Mouse (Mus musculus) kidney, adult 9 months (tissue): ENCODE results near the gene AU022252.

ENCODE experiments used
- DNase-seq: peaks from one replicate; pipeline ENCODE4 v3.0.0; 2022

The AU022252 gene

GRCm38 (mm10) chr4:119183525-119183924 lies 49.0 kb downstream of the AU022252 start:
- DNase-seq, result no peak

- DNase-seq, result no peak
Measured at GRCm38 (mm10) chr4:119181456-119181855, 51.1 kb downstream of the AU022252 start.

GRCm38 (mm10) chr4:119180133-119180707 lies 52.3 kb downstream of the AU022252 start:
- DNase-seq, result no peak

GRCm38 (mm10) chr4:119178331-119178730 lies 54.2 kb downstream of the AU022252 start:
- peak; percentile 33 for DNase-seq

- peak; percentile 22 for DNase-seq
Measured at GRCm38 (mm10) chr4:119177702-119178101, 54.8 kb downstream of the AU022252 start.

GRCm38 (mm10) chr4:119173851-119174453 lies 58.6 kb downstream of the AU022252 start, which contains the start of gene Zfp691:
Gene Zfp691, minus strand, starts transcription at chr4:119174195.
- peak; percentile 99 for DNase-seq

GRCm38 (mm10) chr4:119172919-119173650 lies 59.4 kb downstream of the AU022252 start:
- no peak for DNase-seq

GRCm38 (mm10) chr4:119167663-119168062 lies 64.8 kb downstream of the AU022252 start:
- DNase-seq, result peak; percentile 89

- no peak for DNase-seq
Measured at GRCm38 (mm10) chr4:119167068-119167467, 65.4 kb downstream of the AU022252 start.

- no peak for DNase-seq
Measured at GRCm38 (mm10) chr4:119165916-119166315, 66.6 kb downstream of the AU022252 start.

GRCm38 (mm10) chr4:119162990-119163389 lies 69.5 kb downstream of the AU022252 start:
- no peak for DNase-seq

GRCm38 (mm10) chr4:119161358-119161757 lies 71.2 kb downstream of the AU022252 start:
- no peak for DNase-seq

GRCm38 (mm10) chr4:119157891-119158290 lies 74.6 kb downstream of the AU022252 start:
- DNase-seq, result no peak

GRCm38 (mm10) chr4:119157186-119157585 lies 75.3 kb downstream of the AU022252 start:
- peak; percentile 77 for DNase-seq
